Mouse (Mus musculus): ENCODE measurements at regions not wholly inside any gene's neighbourhood (a gene's known extent, or its start where the extent isn't known, plus 50 kb on each side); places are given as distances from the start of the nearest gene placed in this dataset.

DNA sequence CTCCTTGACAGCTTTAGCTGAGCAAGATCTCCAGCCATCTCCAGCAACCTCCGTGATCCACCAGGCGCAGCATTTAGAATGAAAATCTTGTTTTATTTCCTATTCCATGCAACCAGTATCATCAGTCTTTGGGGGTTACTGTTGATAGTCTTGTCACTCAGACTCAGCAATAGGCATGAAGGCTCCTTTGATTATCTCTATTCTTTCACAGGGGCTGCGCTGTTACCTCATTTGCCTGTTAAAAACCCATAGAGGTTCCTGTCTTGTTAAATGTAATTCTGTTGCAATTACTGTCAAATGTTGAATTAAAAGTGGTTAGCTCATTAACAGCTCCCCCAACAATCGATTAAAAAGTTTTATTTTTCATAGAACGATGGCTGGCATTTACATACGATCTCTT is 502.7 kb downstream of the Olfm4 start:
- H3K4me2 ChIP-seq: no peak overlapping the region
- no peaks in the 10 kb centered on the region for H3K27me3 ChIP-seq (replicated peaks)
- no peaks in the 10 kb centered on the region for H3K9me3 ChIP-seq (replicated peaks)
- 64% methylated on average over 6 of the region's 6 CpGs for WGBS
- no peaks in the 10 kb centered on the region for H3K36me3 ChIP-seq
- ATAC-seq (ENCODE audit: low FRiP score): no peak
- no peak overlapping the region for H3K27ac ChIP-seq (replicated peaks)
- H3K4me1 ChIP-seq: no peaks in the 10 kb centered on the region
- H3K9ac ChIP-seq (replicated peaks): no peak overlapping the region
- H3K4me3 ChIP-seq (replicated peaks): no peak overlapping the region

GRCm38 (mm10) chr14:80492043-80492900 is 508.4 kb downstream of the Olfm4 start:
- Histone ChIP-seq H3K4me1 (no peaks in the 10 kb centered on the region), H3K4me3 (replicated peaks) (no peak overlapping the region), H3K36me3 (no peaks in the 10 kb centered on the region), H3K9ac (replicated peaks) (no peak overlapping the region), H3K27me3 (replicated peaks) (no peaks in the 10 kb centered on the region), H3K4me2 (no peak overlapping the region), H3K27ac (replicated peaks) (no peak overlapping the region), H3K9me3 (replicated peaks) (no peaks in the 10 kb centered on the region)
- 23% methylated on average over 10 of the region's 10 CpGs for WGBS
- no peak for ATAC-seq (ENCODE audit: low FRiP score)

DNA sequence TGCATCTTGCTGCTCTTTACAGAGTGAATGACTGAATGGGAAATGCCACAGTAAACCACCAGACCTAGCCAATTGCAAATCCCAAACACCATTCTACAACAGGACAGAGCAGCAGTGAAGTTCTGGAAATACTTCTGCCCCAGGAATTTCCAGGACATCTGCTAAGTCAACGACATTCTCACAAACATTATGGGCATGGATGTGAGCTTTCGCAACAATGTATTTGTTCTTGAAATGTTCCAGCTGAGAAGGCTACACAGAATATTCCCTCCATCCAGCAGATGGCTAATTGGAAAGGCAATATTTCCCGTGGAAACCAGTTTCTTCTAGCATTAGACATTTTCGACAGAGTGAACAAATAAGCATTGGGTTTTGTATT is 509.0 kb downstream of the Olfm4 start:
- no peak overlapping the region for H3K9ac ChIP-seq (replicated peaks)
- no peak for ATAC-seq (ENCODE audit: low FRiP score)
- 41% methylated on average over 4 of the region's 4 CpGs for WGBS
- no peaks in the 10 kb centered on the region for H3K9me3 ChIP-seq (replicated peaks)
- no peak overlapping the region for H3K4me2 ChIP-seq
- H3K27me3 ChIP-seq (replicated peaks): no peaks in the 10 kb centered on the region
- H3K36me3 ChIP-seq: no peaks in the 10 kb centered on the region
- H3K27ac ChIP-seq (replicated peaks): no peak overlapping the region
- H3K4me3 ChIP-seq (replicated peaks): no peak overlapping the region
- H3K4me1 ChIP-seq: no peaks in the 10 kb centered on the region

DNA sequence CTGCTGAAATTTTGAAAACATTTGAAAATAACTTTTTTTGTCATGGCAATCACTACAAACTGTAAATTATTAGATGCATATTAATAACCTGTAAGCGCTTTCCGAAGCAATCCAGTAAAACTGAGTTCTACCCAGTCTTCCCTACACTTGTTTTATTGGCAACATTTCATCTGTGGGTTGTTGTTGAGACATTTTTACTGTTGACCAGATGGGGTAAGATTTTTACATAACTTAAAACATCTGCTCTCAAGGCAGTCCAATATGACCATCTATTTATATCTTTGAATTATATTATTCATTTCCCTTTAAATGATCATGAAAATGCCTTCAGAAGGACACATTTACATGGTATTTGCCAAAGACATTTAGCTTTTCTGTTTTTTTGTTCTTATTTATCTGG is 520.5 kb downstream of the Olfm4 start:
- Histone ChIP-seq H3K9me3 (replicated peaks) (no peaks in the 10 kb centered on the region), H3K4me3 (replicated peaks) (no peak overlapping the region), H3K4me1 (no peaks in the 10 kb centered on the region), H3K9ac (replicated peaks) (no peak overlapping the region), H3K27me3 (replicated peaks) (no peaks in the 10 kb centered on the region), H3K36me3 (no peaks in the 10 kb centered on the region), H3K27ac (replicated peaks) (no peak overlapping the region), H3K4me2 (no peak overlapping the region)
- WGBS: 89% methylated on average over 2 of the region's 2 CpGs
- ATAC-seq (ENCODE audit: low FRiP score): no peak

DNA sequence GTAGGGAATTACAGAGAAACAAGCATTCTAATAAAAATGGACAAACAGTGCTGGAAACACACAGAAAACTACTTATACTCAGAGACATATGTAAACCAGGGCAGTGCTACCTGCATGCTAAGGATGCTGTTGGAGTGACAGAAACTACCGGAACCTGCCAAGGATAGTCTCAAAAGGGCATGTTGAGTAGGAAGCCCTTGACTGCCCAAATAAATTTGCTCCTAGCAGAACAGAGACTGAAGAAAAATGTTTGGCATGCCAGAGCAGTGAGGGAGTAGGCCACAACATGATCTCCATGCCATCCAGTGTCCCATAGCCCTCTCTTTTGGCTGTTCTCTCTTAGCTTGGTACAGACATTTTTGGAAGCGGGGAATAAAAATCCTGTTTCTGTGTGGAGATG is 532.7 kb downstream of the Olfm4 start:
- no peak overlapping the region for H3K4me2 ChIP-seq
- no peaks in the 10 kb centered on the region for H3K27me3 ChIP-seq (replicated peaks)
- H3K9me3 ChIP-seq (replicated peaks): no peaks in the 10 kb centered on the region
- no peak for ATAC-seq (ENCODE audit: low FRiP score)
- no peak overlapping the region for H3K27ac ChIP-seq (replicated peaks)
- H3K4me1 ChIP-seq: no peaks in the 10 kb centered on the region
- no peak overlapping the region for H3K9ac ChIP-seq (replicated peaks)
- no peaks in the 10 kb centered on the region for H3K36me3 ChIP-seq
- H3K4me3 ChIP-seq (replicated peaks): no peak overlapping the region
- 98% methylated on average over 2 of the region's 2 CpGs for WGBS

DNA sequence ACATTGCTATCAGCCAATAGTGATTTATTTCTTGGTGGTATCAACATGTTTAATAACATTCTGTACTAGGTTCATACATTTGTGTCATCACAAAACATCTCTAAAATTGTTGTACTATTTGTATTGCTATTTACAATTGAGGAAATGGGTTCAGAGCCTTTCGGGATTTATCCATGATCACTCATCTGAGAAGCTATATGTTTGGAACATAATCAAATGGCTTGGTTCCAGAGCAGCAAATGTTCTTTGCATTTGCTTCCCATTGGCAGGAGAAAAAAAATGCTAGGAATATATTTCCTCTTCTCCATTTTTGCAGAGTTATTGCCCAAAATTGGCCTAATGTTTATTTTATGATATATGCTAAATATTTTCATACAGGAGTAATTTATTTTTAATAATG is 537.3 kb downstream of the Olfm4 start:
- Histone ChIP-seq H3K4me3 (replicated peaks) (no peak overlapping the region), H3K4me2 (no peak overlapping the region), H3K9ac (replicated peaks) (no peak overlapping the region), H3K36me3 (no peaks in the 10 kb centered on the region), H3K9me3 (replicated peaks) (no peaks in the 10 kb centered on the region), H3K4me1 (no peaks in the 10 kb centered on the region), H3K27ac (replicated peaks) (no peak overlapping the region), H3K27me3 (replicated peaks) (no peaks in the 10 kb centered on the region)
- 87% methylated on average over 1 of the region's 1 CpGs for WGBS
- ATAC-seq (ENCODE audit: low FRiP score): no peak

DNA sequence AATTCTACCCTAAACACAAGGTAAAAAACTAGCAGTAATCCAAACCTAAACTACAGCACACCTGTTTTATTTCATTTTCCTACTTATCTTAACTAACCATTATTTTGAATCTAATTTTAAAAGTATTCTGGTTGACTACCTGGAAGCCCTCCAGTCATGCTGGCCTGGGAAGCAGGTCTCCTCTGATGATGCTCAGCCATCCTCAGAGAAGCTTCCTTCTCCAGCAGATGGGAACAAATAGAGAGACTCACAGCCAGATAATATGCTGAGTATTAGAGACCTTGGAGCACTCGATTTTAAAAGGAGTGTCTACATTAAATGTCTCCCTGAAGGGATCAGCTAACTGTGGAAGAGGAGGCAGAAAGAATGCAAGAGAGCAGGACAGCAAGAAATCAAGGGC is 537.8 kb downstream of the Olfm4 start:
- no peaks in the 10 kb centered on the region for H3K9me3 ChIP-seq (replicated peaks)
- no peak overlapping the region for H3K4me2 ChIP-seq
- H3K4me3 ChIP-seq (replicated peaks): no peak overlapping the region
- H3K4me1 ChIP-seq: no peaks in the 10 kb centered on the region
- H3K9ac ChIP-seq (replicated peaks): no peak overlapping the region
- WGBS: 61% methylated on average over 1 of the region's 1 CpGs
- H3K27me3 ChIP-seq (replicated peaks): no peaks in the 10 kb centered on the region
- ATAC-seq (ENCODE audit: low FRiP score): no peak
- no peak overlapping the region for H3K27ac ChIP-seq (replicated peaks)
- H3K36me3 ChIP-seq: no peaks in the 10 kb centered on the region

DNA sequence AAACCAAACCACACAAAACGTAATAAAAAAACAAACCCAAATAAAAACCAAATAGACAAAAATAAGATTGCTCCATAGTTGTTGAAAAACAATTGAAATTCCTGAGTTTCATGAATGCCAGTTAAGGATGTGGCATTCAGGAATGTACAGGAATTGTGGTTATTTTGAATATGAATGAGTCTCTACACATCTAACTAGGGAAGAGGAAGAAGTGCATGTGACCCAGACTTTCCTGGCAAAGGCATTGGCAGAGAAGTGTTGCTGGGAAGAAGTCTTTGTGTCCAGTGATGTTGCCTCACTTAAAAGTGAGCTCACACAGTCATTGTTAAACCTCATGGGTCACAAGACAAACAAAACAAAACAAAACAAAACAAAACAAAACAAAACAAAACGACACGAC is 538.7 kb downstream of the Olfm4 start:
- Histone ChIP-seq H3K4me3 (replicated peaks) (no peak overlapping the region), H3K27me3 (replicated peaks) (no peaks in the 10 kb centered on the region), H3K9me3 (replicated peaks) (no peaks in the 10 kb centered on the region), H3K27ac (replicated peaks) (no peak overlapping the region), H3K36me3 (no peaks in the 10 kb centered on the region), H3K9ac (replicated peaks) (no peak overlapping the region), H3K4me1 (no peaks in the 10 kb centered on the region), H3K4me2 (no peak overlapping the region)
- ATAC-seq (ENCODE audit: low FRiP score): no peak
- 92% methylated on average over 3 of the region's 3 CpGs for WGBS

GRCm38 (mm10) chr14:80528419-80529028 is 544.6 kb downstream of the Olfm4 start:
- ATAC-seq (ENCODE audit: low FRiP score): no peak
- H3K9ac ChIP-seq (replicated peaks): no peak overlapping the region
- no peak overlapping the region for H3K27ac ChIP-seq (replicated peaks)
- no peaks in the 10 kb centered on the region for H3K4me1 ChIP-seq
- no peaks in the 10 kb centered on the region for H3K9me3 ChIP-seq (replicated peaks)
- no peak overlapping the region for H3K4me3 ChIP-seq (replicated peaks)
- no peaks in the 10 kb centered on the region for H3K36me3 ChIP-seq
- H3K4me2 ChIP-seq: no peak overlapping the region
- WGBS: 76% methylated on average over 9 of the region's 9 CpGs
- H3K27me3 ChIP-seq (replicated peaks): no peaks in the 10 kb centered on the region

GRCm38 (mm10) chr14:80536044-80536745 is 552.3 kb downstream of the Olfm4 start:
- H3K4me2 ChIP-seq: no peak overlapping the region
- H3K9ac ChIP-seq (replicated peaks): no peak overlapping the region
- no peaks in the 10 kb centered on the region for H3K4me1 ChIP-seq
- no peak overlapping the region for H3K27ac ChIP-seq (replicated peaks)
- no peak for ATAC-seq (ENCODE audit: low FRiP score)
- H3K36me3 ChIP-seq: no peaks in the 10 kb centered on the region
- H3K9me3 ChIP-seq (replicated peaks): no peaks in the 10 kb centered on the region
- WGBS: 55% methylated on average over 7 of the region's 7 CpGs
- no peaks in the 10 kb centered on the region for H3K27me3 ChIP-seq (replicated peaks)
- no peak overlapping the region for H3K4me3 ChIP-seq (replicated peaks)

DNA sequence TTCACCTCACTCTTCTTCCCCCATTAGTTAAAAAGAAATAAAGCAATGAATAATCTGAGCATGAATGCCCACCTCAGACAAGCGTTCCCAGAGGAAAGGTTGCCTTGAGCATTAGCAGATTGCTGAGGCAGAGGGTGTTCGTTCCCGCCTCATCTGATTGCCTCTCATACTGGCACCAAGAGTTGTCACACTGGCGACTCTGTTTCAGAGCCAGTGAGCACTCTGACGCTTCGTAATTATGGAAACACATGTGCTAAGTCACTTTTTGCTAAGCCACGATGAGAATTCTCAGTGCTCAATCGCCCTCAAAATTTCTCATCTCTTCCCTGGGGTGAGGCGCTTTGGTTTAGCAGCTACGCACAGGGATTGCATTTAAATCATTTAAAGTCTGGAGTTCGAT is 576.1 kb downstream of the Olfm4 start:
- H3K9ac ChIP-seq (replicated peaks): no peak overlapping the region
- 51% methylated on average over 11 of the region's 11 CpGs for WGBS
- no peak overlapping the region for H3K4me3 ChIP-seq (replicated peaks)
- no peak overlapping the region for H3K27ac ChIP-seq (replicated peaks)
- no peaks in the 10 kb centered on the region for H3K4me1 ChIP-seq
- no peaks in the 10 kb centered on the region for H3K27me3 ChIP-seq (replicated peaks)
- H3K36me3 ChIP-seq: no peaks in the 10 kb centered on the region
- no peak for ATAC-seq (ENCODE audit: low FRiP score)
- no peaks in the 10 kb centered on the region for H3K9me3 ChIP-seq (replicated peaks)
- H3K4me2 ChIP-seq: no peak overlapping the region

Measured in neural tube, embryonic 15.5 days (tissue).